Mouse (Mus musculus): ENCODE results near the gene Olfr781.

- TF ChIP-seq POLR2A (IDR thresholded peaks at IDR 0.05; ENCODE audit: borderline replicate concordance, extremely low read depth, insufficient read depth, insufficient read length, poor library complexity, severe bottlenecking) (no peak), CTCF (IDR thresholded peaks at IDR 0.05; ENCODE audit: borderline replicate concordance, extremely low read depth, insufficient read depth, insufficient read length) (no peak)
These were observed 10.8 kb upstream of the Olfr781 start, which contains the start of gene Olfr780 for GRCm38 (mm10) chr10:129317817-129318216.
